Mouse (Mus musculus) heart, postnatal 0 days (tissue): ENCODE results near the gene Cyth1. TPM values are rescaled to one million over a fixed set of nuclear protein-coding genes. Genes with fewer than 3 reads are reported as not detected.
A peak's percentile ranks its signal among the peaks of the same experiment; 100 is the strongest.

Experiments used
- ATAC-seq: fragments of 200-750 bp; cut with Nextera tagmentation; 2 replicates; pipeline ENCODE4 v1.8.0; 2017; ENCODE audit warnings: low read depth, moderate number of reproducible peaks, moderate library complexity; ENCODE audit not compliant: insufficient read depth
- DNase-seq: peaks from one replicate; pipeline ENCODE4 v3.0.0-alpha.2; 2016; ENCODE audit warnings: low spot score
- H3K27ac ChIP-seq: fragments of 300-500 bp; sonication (generic); 2 replicates; pipeline ENCODE4 v1.5.1; 2014; ENCODE audit warnings: low read depth, mild to moderate bottlenecking
- H3K27me3 ChIP-seq: fragments of 300-500 bp; sonication (generic); 2 replicates; pipeline ENCODE4 v1.6.1; 2014; ENCODE audit warnings: low read length, mixed read lengths; ENCODE audit not compliant: control insufficient read depth, insufficient read depth
- H3K36me3 ChIP-seq: fragments of 300-500 bp; sonication (generic); replicated peaks from 2 replicates; pipeline ENCODE4 v1.6.1; 2014; ENCODE audit warnings: low read length, mixed read lengths; ENCODE audit not compliant: control insufficient read depth, insufficient read depth
- H3K4me1 ChIP-seq: fragments of 300-500 bp; sonication (generic); 2 replicates; pipeline ENCODE4 v1.6.1; 2014; ENCODE audit warnings: antibody characterized with exemption; ENCODE audit not compliant: control insufficient read depth, insufficient read depth
- H3K4me2 ChIP-seq: fragments of 300-500 bp; sonication (generic); 2 replicates; pipeline ENCODE4 v1.6.1; 2014; ENCODE audit warnings: low read depth, mild to moderate bottlenecking, low read length, moderate library complexity
- H3K4me3 ChIP-seq: fragments of 300-500 bp; sonication (generic); 2 replicates; pipeline ENCODE4 v1.5.1; 2014; ENCODE audit warnings: low read depth, low read length
- H3K9ac ChIP-seq: fragments of 300-500 bp; sonication (generic); replicated peaks from 2 replicates; pipeline ENCODE4 v1.6.1; 2014; ENCODE audit warnings: low read depth, low read length, mixed read lengths
- H3K9me3 ChIP-seq: fragments of 300-500 bp; sonication (generic); replicated peaks from 2 replicates; pipeline ENCODE4 v1.6.1; 2016; ENCODE audit warnings: low read length; ENCODE audit not compliant: control insufficient read depth
- CTCF ChIP-seq: IDR thresholded peaks from 2 replicates; pipeline ENCODE4 v1.5.1; 2016; ENCODE audit warnings: antibody characterized with exemption, control low read depth, low read depth
- EP300 ChIP-seq: IDR thresholded peaks from 2 replicates; pipeline ENCODE4 v1.6.1; 2016; ENCODE audit warnings: antibody characterized with exemption, low read depth
- WGBS: fragments of 180-500 bp; shearing (Covaris S2); extraction: QIAGEN DNeasy Blood & Tissue Kit; methylation state at CpG from one replicate; pipeline ENCODE4 v1.1.7; 2014; 5-methylcytosine and 5-hydroxymethylcytosine counted together
- polyA plus RNA-seq: library from polyadenylated mRNA; unstranded; fragments of >200 nt; fragmentation: Nextera tagmentation; extraction: Ambion mirVana; gene quantifications from 2 replicates; pipeline ENCODE4 v1.2.1, GENCODE M21; 2015
- total RNA-seq: library from RNA; depleted of rRNA; stranded (reverse); fragments of >200 nt; gene quantifications from 2 replicates; pipeline ENCODE4 v1.2.3, GENCODE M21; 2014; ENCODE audit warnings: low replicate concordance

Cyth1 gene
- total and polyA plus RNA-seq, 2 experiments from 2014 or later = 21.4 to 50.1 TPM

DNA sequence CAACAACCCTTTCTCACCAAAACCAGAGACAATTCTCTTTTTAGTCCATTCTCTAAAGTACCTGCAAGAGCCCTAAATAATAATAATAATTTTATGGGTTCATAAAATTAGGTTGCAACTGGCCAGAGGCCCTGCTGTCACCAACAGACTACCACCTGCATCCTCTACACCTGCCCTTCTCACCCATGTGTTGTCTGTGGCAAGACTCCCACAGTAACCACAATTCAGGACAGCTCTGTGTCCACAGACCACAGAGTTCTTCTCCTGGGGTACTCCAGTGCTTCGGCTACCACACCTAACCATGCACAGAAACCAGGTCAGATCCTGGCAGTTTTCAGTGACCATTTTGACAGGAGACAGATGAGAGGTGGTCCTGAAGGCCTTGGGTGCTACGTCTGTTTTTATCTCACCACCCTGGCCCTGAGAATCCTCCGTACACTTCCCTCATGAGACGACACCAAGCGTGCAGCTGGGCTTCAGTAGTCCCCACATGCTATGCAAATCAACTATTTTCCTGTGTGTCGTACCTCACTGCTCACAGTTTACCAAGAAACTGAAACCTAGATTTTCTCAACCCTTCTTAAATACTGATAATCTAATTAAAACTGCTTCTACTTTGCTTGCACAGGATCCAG lies 4.6 kb downstream of the Cyth1 start:
- DNase-seq (no peak), ATAC-seq (no peak)
- H3K9me3 ChIP-seq = no peaks in the 10 kb centered on the region
- H3K27ac ChIP-seq = no peak overlapping the region
- no peak overlapping the region for H3K4me3 ChIP-seq
- H3K4me1 ChIP-seq = peaks cover 47% of the 10 kb centered on the region
- H3K27me3 ChIP-seq = no peaks in the 10 kb centered on the region
- H3K9ac ChIP-seq = no peak overlapping the region
- 77% methylated on average over 6 of the region's 6 CpGs for WGBS
- TF ChIP-seq CTCF = no peak
- TF ChIP-seq EP300 = no peak
- H3K4me2 ChIP-seq = no peak overlapping the region
- no peaks in the 10 kb centered on the region for H3K36me3 ChIP-seq

DNA sequence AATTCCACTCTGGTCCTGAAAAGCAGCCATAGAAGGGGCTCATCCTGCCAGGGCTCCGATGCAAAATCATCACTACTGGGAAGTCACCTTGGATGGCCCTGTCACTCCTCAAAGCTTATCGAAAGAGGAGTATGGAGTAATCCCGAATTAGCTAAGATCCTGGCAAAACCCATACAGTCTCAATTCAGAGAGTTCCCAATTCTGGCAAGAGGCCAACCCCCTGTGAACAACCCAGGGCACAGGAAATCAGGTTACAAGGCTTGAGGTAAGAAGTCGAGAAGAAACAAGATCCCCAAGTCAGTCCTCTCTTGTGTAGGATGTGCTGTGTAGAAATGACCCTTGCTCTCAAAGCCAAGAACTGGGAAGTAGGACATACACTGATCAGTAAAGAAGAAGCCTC lies 5.9 kb downstream of the Cyth1 start:
- no peak overlapping the region for H3K27ac ChIP-seq
- WGBS = 37% methylated on average over 4 of the region's 4 CpGs
- H3K27me3 ChIP-seq = no peaks in the 10 kb centered on the region
- TF ChIP-seq EP300 = no peak
- no peak for TF ChIP-seq CTCF
- H3K4me2 ChIP-seq = no peak overlapping the region
- H3K9me3 ChIP-seq = no peaks in the 10 kb centered on the region
- no peak overlapping the region for H3K4me3 ChIP-seq
- no peaks in the 10 kb centered on the region for H3K36me3 ChIP-seq
- DNase-seq = no peak
- no peak for ATAC-seq
- H3K4me1 ChIP-seq = peaks cover 55% of the 10 kb centered on the region
- no peak overlapping the region for H3K9ac ChIP-seq

DNA sequence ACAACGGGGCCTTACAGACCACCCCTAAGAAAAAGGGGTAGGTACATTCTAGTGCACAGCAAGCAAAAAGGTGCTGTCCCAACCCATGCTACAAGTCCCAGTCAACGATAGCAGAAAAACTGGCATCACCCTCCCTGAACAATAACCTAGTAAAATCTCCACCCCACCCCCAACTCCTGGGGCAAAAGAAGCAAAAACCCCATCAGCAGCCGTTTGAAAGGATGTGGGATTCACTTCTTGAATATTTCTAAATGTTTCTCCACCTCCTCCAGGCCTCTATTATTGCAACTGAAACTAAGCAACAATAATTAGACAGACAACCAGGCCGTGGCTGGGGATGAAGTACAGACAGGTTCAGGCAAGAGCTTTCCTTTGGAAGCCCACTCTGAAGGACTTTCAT lies 8.0 kb downstream of the Cyth1 start:
- Histone ChIP-seq H3K27ac (peak overlapping the region; percentile 54; the same call in 1 of the 2 replicates), H3K4me3 (no peak overlapping the region), H3K27me3 (no peaks in the 10 kb centered on the region), H3K9ac (0 out of 2 replicates have a peak overlapping the region, but pooled peaks have one; percentile 7), H3K9me3 (no peaks in the 10 kb centered on the region), H3K4me2 (no peak overlapping the region), H3K4me1 (peaks cover 54% of the 10 kb centered on the region), H3K36me3 (no peaks in the 10 kb centered on the region)
- DNase-seq = no peak
- ATAC-seq = no peak
- 56% methylated on average over 4 of the region's 4 CpGs for WGBS
- no peak for TF ChIP-seq EP300
- TF ChIP-seq CTCF = no peak

DNA sequence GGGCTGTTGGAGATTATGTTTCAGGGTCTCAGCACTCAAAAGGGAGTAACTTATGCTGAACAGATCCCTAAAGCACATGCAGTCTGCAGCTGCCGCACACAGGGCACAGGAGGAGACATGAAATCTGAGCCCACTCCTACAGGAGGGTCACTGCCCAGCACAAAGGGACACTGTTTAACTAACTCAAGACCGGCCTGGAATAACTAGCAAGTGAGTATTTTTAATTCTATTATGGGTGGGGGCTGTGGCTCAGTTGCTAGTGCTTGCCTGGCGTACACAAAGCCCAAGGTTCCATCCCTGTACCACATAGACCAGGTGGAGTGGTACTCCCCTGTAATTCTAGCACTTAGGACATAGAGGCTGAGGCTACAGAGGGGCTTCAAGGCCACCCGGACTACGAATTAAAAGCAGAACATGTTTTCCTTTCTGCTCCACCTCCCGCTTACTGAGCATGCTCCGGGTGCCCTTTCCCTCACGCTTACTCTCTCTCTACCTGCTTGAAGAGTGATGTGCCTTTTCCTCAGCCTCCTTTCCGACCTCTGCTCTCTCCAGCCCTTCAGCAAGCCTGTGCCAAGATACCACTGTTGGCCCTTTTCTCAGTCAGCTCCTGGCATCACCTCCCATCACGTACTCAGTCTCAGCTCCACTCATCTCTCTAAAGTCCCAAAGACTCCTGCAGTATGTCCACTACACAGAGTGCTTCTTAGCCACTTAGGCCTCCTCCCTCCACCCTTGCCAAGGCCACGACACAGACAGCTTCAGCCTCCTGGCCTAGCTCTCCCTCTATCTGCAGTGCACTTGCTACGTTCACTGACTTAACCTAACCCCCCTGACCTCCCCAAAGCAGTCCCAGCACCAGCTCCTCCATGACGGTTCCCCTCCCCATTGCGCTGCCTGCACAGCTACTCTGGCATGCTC lies 8.9 kb downstream of the Cyth1 start:
- H3K36me3 ChIP-seq = no peaks in the 10 kb centered on the region
- no peak for TF ChIP-seq EP300
- no peak for TF ChIP-seq CTCF
- no peak for ATAC-seq
- H3K4me2 ChIP-seq = no peak overlapping the region
- DNase-seq = no peak
- H3K27me3 ChIP-seq = no peaks in the 10 kb centered on the region
- no peaks in the 10 kb centered on the region for H3K9me3 ChIP-seq
- WGBS = 54% methylated on average over 14 of the region's 14 CpGs
- H3K27ac ChIP-seq = 0 out of 2 replicates have a peak overlapping the region, but pooled peaks have one; percentile 54
- no peak overlapping the region for H3K4me3 ChIP-seq
- peaks cover 54% of the 10 kb centered on the region for H3K4me1 ChIP-seq
- no peak overlapping the region for H3K9ac ChIP-seq

DNA sequence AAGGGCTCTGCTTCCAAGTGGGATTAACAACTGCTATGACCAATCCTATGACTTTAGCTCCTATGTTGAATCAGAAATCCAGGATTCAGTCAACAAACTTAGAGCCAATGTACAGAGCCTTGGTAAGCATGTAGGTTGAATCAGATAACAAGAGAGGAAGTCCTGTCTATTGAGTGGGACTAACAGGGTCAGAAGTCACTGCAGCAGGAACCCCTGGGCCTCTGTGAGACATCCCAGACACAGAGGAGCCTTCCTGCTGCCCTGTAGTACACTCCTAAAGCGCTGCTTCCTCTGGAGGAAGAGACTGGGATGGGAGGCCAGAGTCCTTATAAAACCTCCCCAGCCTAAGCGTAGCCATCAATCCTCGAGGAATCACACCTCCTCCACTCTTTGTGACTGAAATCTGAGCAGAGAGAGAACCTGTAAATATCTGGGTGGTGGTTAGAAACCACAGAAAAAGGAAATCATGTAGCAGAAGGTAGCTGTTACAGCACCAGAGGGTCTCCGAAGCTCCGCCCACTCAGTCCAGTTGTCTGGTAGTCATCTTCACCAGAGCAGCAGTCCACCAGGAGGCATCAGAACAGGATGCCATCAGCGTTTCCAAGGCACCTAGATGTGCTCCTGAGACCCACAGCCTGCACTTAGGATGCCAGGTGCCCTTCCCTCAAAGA lies 11.7 kb downstream of the Cyth1 start:
- H3K4me1 ChIP-seq = peaks cover 53% of the 10 kb centered on the region
- no peak for DNase-seq
- no peaks in the 10 kb centered on the region for H3K36me3 ChIP-seq
- peak overlapping the region; percentile 78 for H3K27ac ChIP-seq
- H3K9me3 ChIP-seq = no peaks in the 10 kb centered on the region
- 60% methylated on average over 6 of the region's 6 CpGs for WGBS
- peak; percentile 72 for ATAC-seq
- H3K4me3 ChIP-seq = no peak overlapping the region
- no peaks in the 10 kb centered on the region for H3K27me3 ChIP-seq
- no peak overlapping the region for H3K4me2 ChIP-seq
- TF ChIP-seq EP300 (peak; percentile 92), CTCF (no peak)
- H3K9ac ChIP-seq = 0 out of 2 replicates have a peak overlapping the region, but pooled peaks have one; percentile 13
